Mouse (Mus musculus): Measurements from ENCODE around the gene Pif1. TPM values are rescaled to one million over a fixed set of nuclear protein-coding genes. Genes with fewer than 3 reads are reported as not detected.
A peak's percentile ranks its signal among the peaks of the same experiment; 100 is the strongest.

Gene Pif1
- polyA plus RNA-seq, 1 experiment from 2014 or later, result 3.5 TPM

DNA sequence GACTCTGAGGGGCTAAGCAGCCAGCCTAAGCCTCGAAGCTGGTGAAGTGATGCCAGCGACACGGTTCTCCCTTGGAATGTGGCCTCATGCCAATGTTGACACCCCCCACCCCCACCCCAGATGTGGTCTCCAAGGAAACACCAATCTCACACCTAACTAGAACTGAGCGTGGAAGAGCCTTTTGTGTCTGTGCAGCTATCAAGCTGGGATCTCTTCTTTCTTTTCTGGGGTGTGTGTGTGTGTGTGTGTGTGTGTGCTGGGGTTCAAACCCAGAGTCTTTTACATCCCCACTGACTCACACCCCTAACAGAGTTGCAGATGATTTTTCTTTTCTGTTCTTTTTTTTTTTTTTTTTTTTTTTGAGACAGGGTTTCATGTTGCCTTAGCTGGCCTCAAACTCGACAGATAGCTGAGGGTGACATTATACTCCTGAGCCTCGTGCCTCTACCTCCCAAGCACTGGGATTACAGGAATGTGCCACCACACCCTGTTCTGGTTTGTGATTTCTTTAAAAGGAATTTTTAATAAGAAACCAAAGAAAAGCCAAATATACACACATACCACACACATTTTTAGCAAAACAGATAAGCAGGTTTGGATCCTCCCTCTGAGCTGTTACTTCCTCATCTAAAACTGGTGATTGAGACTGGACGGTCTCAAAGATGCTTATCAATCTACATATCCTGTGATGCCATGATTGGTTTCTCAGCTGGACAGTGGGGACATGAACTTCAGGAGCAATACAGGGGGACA lies 36.7 kb upstream of the Pif1 start:
- TF ChIP-seq CTCF (IDR thresholded peaks at IDR 0.05; ENCODE audit: low read depth), result no peak
- Histone ChIP-seq H3K4me1 (replicated peaks; ENCODE audit: insufficient read depth, low read length) (peaks cover 15% of the 10 kb centered on the region), H3K9me3 (replicated peaks; ENCODE audit: low read length) (no peaks in the 10 kb centered on the region), H3K4me3 (replicated peaks; ENCODE audit: low read depth, low read length) (no peak overlapping the region), H3K9ac (ENCODE audit: low read depth, low read length) (no peak overlapping the region), H3K27ac (peak overlapping the region; percentile 87), H3K4me2 (ENCODE audit: low read length) (no peak overlapping the region), H3K27me3 (ENCODE audit: insufficient read depth, low read length) (no peaks in the 10 kb centered on the region), H3K36me3 (ENCODE audit: insufficient read depth, low read length) (no peaks in the 10 kb centered on the region)
- ATAC-seq (replicated peaks; ENCODE audit: low FRiP score, low read depth) (no peak), DNase-seq (ENCODE audit: low spot score) (peak; percentile 40)
- WGBS, result 23% methylated on average over 7 of the region's 7 CpGs

DNA sequence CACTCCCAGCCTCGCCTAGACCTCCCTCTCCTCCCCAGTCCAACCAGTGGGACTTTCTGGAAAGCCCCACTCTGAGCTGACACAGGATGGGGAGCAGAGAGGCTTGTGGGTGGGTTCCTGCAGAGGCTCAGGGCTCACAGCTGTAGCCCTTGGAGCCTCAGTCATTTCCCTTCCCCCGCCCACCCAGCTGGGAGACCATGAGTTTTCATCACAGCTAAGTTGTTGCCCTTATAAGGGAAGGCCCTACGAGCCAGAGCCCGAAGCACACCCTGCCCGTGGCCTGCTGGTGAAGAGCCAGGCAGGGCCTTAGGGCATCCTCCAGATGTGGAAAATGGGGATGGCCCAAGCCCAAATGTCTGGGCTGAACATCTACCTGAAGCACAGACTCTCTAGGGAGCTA lies 35.9 kb upstream of the Pif1 start:
- peaks cover 15% of the 10 kb centered on the region for H3K4me1 ChIP-seq (replicated peaks; ENCODE audit: insufficient read depth, low read length)
- peak; percentile 77 for ATAC-seq (replicated peaks; ENCODE audit: low FRiP score, low read depth)
- WGBS, result 20% methylated on average over 5 of the region's 5 CpGs

DNA sequence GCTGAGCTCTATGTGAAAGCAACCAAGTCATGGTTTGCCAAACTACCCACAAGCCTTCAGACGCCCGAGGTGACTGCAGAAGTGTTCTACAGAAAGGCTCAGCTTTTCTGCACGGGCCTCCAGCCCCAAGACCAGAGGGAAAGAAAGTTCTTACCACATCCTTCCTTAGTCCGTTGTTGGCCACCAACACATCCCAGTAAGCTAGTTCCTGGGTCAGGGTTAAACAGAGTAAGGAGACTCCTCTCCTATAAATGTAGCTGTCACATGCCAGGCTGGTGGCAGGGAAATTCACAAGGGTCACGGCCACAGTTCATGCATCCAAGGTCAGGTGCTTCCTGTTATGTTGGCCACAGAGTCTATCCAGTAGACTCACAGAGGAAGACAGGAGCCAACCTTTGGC lies 34.8 kb upstream of the Pif1 start:
- Histone ChIP-seq H3K9me3 (replicated peaks; ENCODE audit: low read length) (no peaks in the 10 kb centered on the region), H3K9ac (ENCODE audit: low read depth, low read length) (no peak overlapping the region), H3K4me3 (replicated peaks; ENCODE audit: low read depth, low read length) (no peak overlapping the region), H3K4me1 (replicated peaks; ENCODE audit: insufficient read depth, low read length) (peaks cover 15% of the 10 kb centered on the region), H3K27me3 (ENCODE audit: insufficient read depth, low read length) (no peaks in the 10 kb centered on the region), H3K27ac (0 out of 2 replicates have a peak overlapping the region, but pooled peaks have one; percentile 87), H3K36me3 (ENCODE audit: insufficient read depth, low read length) (no peaks in the 10 kb centered on the region), H3K4me2 (ENCODE audit: low read length) (no peak overlapping the region)
- no peak for DNase-seq (ENCODE audit: low spot score)
- 72% methylated on average over 5 of the region's 5 CpGs for WGBS
- ATAC-seq (replicated peaks; ENCODE audit: low FRiP score, low read depth), result no peak
- TF ChIP-seq CTCF (IDR thresholded peaks at IDR 0.05; ENCODE audit: low read depth), result no peak

More for the DNA sequence above, 35.9 kb upstream of the Pif1 start:
- no peak overlapping the region for H3K4me2 ChIP-seq (ENCODE audit: low read length)
- DNase-seq (ENCODE audit: low spot score), result peak; percentile 93
- no peaks in the 10 kb centered on the region for H3K36me3 ChIP-seq (ENCODE audit: insufficient read depth, low read length)
- peak overlapping the region; percentile 87 for H3K27ac ChIP-seq
- TF ChIP-seq CTCF (IDR thresholded peaks at IDR 0.05; ENCODE audit: low read depth), result no peak
- no peaks in the 10 kb centered on the region for H3K9me3 ChIP-seq (replicated peaks; ENCODE audit: low read length)
- H3K4me3 ChIP-seq (replicated peaks; ENCODE audit: low read depth, low read length), result no peak overlapping the region
- no peak overlapping the region for H3K9ac ChIP-seq (ENCODE audit: low read depth, low read length)
- H3K27me3 ChIP-seq (ENCODE audit: insufficient read depth, low read length), result no peaks in the 10 kb centered on the region

DNA sequence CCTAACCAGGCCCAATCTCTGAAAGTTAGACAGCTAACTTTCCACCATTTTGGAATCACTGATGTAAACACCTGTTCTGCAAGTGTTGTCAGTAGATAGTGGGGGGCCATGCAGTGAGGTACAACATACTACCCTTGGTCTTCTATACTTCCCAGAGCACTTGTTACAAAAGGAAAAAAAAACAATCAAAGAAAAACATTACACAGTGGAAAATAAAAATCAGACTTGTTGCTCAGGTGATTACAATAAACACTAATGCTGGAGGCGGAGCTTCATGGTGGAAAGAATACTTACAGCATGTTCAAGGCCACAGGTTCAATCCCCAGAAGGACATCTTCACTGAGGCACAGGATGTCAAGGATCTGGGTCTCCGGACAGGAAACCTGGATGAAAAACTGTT lies 34.2 kb upstream of the Pif1 start:
- peaks cover 15% of the 10 kb centered on the region for H3K4me1 ChIP-seq (replicated peaks; ENCODE audit: insufficient read depth, low read length)
- WGBS, result 93% methylated on average over 2 of the region's 2 CpGs
- no peak for ATAC-seq (replicated peaks; ENCODE audit: low FRiP score, low read depth)

DNA sequence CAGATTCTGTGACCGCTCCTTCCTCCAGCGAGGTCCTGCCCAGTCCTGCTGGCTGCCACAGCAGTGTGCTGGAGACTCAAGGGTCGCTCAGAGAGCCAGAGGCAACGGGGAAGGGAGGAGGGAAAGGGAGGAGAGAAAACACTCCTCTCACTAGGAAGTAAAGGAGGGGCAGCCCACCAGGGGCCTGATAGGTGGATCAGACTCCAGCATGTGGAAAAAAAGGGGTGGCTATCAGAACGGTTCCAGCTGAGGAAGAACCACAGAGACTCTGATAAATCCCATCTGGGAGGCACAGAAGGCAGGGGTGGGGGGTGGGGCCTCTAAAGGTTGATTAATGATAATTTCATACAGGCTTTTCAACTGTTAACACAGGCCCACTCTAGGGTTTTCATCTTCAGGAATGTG lies 32.0 kb upstream of the Pif1 start:
- H3K27ac ChIP-seq, result peak overlapping the region; percentile 50; the same call in 1 of the 2 replicates
- H3K4me3 ChIP-seq (replicated peaks; ENCODE audit: low read depth, low read length), result no peak overlapping the region
- ATAC-seq (replicated peaks; ENCODE audit: low FRiP score, low read depth) (peak; percentile 60), DNase-seq (ENCODE audit: low spot score) (peak; percentile 91)
- H3K9ac ChIP-seq (ENCODE audit: low read depth, low read length), result no peak overlapping the region
- peaks cover 12% of the 10 kb centered on the region; the same call in 1 of the 2 replicates for H3K36me3 ChIP-seq (ENCODE audit: insufficient read depth, low read length)
- 9% methylated on average over 5 of the region's 5 CpGs for WGBS
- peaks cover 10% of the 10 kb centered on the region for H3K4me1 ChIP-seq (replicated peaks; ENCODE audit: insufficient read depth, low read length)
- no peaks in the 10 kb centered on the region for H3K9me3 ChIP-seq (replicated peaks; ENCODE audit: low read length)
- no peaks in the 10 kb centered on the region for H3K27me3 ChIP-seq (ENCODE audit: insufficient read depth, low read length)
- no peak for TF ChIP-seq CTCF (IDR thresholded peaks at IDR 0.05; ENCODE audit: low read depth)
- H3K4me2 ChIP-seq (ENCODE audit: low read length), result no peak overlapping the region

More for the DNA sequence above, 34.2 kb upstream of the Pif1 start:
- Histone ChIP-seq H3K4me3 (replicated peaks; ENCODE audit: low read depth, low read length) (no peak overlapping the region), H3K36me3 (ENCODE audit: insufficient read depth, low read length) (peaks cover 1% of the 10 kb centered on the region; the same call in 1 of the 2 replicates), H3K9me3 (replicated peaks; ENCODE audit: low read length) (no peaks in the 10 kb centered on the region), H3K4me2 (ENCODE audit: low read length) (no peak overlapping the region), H3K27ac (no peak overlapping the region), H3K9ac (ENCODE audit: low read depth, low read length) (no peak overlapping the region), H3K27me3 (ENCODE audit: insufficient read depth, low read length) (no peaks in the 10 kb centered on the region)
- no peak for TF ChIP-seq CTCF (IDR thresholded peaks at IDR 0.05; ENCODE audit: low read depth)
- DNase-seq (ENCODE audit: low spot score), result no peak

DNA sequence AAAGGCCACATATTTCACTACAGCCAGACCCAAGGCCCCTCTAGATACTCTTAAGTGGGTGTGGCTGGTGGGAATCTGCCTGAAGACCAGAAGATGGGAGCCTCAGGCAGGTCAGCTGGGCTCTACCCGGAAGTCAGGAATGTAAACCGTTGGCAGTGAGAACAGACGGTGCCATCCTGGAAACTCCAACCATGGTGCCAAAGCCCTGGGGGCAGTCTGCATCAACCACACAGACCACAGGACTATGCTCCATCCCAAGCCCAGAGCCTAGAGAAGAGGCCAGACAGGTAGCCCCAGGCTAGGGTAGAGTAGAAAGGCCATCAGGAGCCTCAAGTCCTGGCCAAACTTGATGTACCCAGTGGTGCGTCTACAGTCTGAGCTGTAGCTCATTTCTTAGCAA lies 31.3 kb upstream of the Pif1 start:
- H3K4me2 ChIP-seq (ENCODE audit: low read length), result no peak overlapping the region
- WGBS, result 83% methylated on average over 4 of the region's 4 CpGs
- H3K27me3 ChIP-seq (ENCODE audit: insufficient read depth, low read length), result no peaks in the 10 kb centered on the region
- no peak overlapping the region for H3K4me3 ChIP-seq (replicated peaks; ENCODE audit: low read depth, low read length)
- peaks cover 9% of the 10 kb centered on the region for H3K4me1 ChIP-seq (replicated peaks; ENCODE audit: insufficient read depth, low read length)
- DNase-seq (ENCODE audit: low spot score) (no peak), ATAC-seq (replicated peaks; ENCODE audit: low FRiP score, low read depth) (no peak)
- peak overlapping the region; percentile 47; the same call in 1 of the 2 replicates for H3K27ac ChIP-seq
- no peaks in the 10 kb centered on the region for H3K9me3 ChIP-seq (replicated peaks; ENCODE audit: low read length)
- no peak overlapping the region for H3K9ac ChIP-seq (ENCODE audit: low read depth, low read length)
- TF ChIP-seq CTCF (IDR thresholded peaks at IDR 0.05; ENCODE audit: low read depth), result no peak
- peaks cover 12% of the 10 kb centered on the region; the same call in 1 of the 2 replicates for H3K36me3 ChIP-seq (ENCODE audit: insufficient read depth, low read length)

All from kidney, postnatal 0 days (tissue).